In the genomic region with DNA sequence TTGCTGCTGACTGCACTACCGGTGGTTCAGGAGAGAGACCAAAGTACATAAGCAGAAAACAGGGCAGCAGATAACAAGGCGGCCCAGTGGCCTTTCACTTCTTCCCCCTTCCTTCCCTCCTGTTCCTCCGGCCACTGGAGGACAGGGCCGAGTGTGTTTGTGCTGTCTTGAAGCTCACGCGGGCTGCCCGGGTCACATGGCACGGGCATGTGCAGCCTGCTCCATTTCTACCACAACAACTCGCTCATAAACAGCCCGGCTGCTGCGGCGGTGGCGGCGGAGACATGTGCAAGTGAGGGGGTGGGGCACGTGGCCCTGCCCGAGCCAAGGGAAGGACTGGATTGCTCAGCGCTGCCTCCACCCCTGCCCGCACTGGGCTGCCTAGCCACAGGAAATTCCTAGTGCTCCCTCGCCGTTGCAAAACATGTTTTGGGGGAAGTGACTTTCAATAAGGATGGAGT, we compare ENCODE assay signal across 8 mouse cellular contexts. TPM values are rescaled to one million over a fixed set of nuclear protein-coding genes. Genes with fewer than 3 reads are reported as not detected.
DNase-seq lines count a peak whose midpoint lies in the region; ATAC-seq and TF ChIP-seq lines count a peak whose summit lies in the region.

No protein-coding gene starts in this region.

- H3K27ac ChIP-seq in ES-E14 (ENCODE audit: insufficient read depth, low read depth, low read length, poor library complexity, severe bottlenecking): peak overlapping the region; percentile 15; the same call in 1 of the 2 replicates
- H3K27ac ChIP-seq in lung, embryonic 14.5 days (ENCODE audit: low read depth): peak overlapping the region; percentile 98
- H3K27ac ChIP-seq in olfactory bulb, adult 2 months (ENCODE audit: insufficient read depth, low read depth, low read length): peak overlapping the region; percentile 99

- no peak for TF ChIP-seq CTCF in lung, embryonic 14.5 days (IDR thresholded peaks at IDR 0.05; ENCODE audit: low read depth)
- no peak for TF ChIP-seq CTCF in olfactory bulb, adult 2 months (IDR thresholded peaks at IDR 0.05; ENCODE audit: insufficient read depth, low read depth, low read length)

- DNase-seq in ES-E14 (ENCODE audit: low read depth, low spot score): no peak
- DNase-seq in cerebellum, adult 8-10 months: peak; percentile 95
- DNase-seq in layer of hippocampus, adult 9-10 months (ENCODE audit: low spot score): peak; percentile 93
- peak; percentile 91 for DNase-seq in lung, embryonic 14.5 days
- peak; percentile 81 for DNase-seq in thymus, postnatal 14 days

- H3K4me3 ChIP-seq in ES-E14 (ENCODE audit: insufficient read depth in 1 of 2, low read depth in 1 of 2, low read length in 2 of 2, poor library complexity in 1 of 2, severe bottlenecking in 1 of 2): peak overlapping the region; percentile 33 to 41; a peak in 3 of 4 replicates
- peak overlapping the region; percentile 28 for H3K4me3 ChIP-seq in lung, embryonic 14.5 days (ENCODE audit: low read depth, low read length)
- H3K4me3 ChIP-seq in olfactory bulb, adult 2 months (ENCODE audit: insufficient read depth, low read depth, low read length): peak overlapping the region; percentile 15

- peak; percentile 39 for ATAC-seq in frontal cortex, adult (ENCODE audit: low TSS enrichment)
- peak; percentile 57 to 78 for ATAC-seq in hematopoietic stem cell, adult 5-6 weeks (replicated peaks in 1 of 2; ENCODE audit: insufficient read depth in 1 of 2, low FRiP score in 2 of 2, low TSS enrichment in 1 of 2, low read depth in 1 of 2, poor library complexity in 2 of 2, severe bottlenecking in 2 of 2)
- peak; percentile 53 for ATAC-seq in lung, embryonic 14.5 days (ENCODE audit: insufficient read depth)

- H3K9me3 ChIP-seq in ES-E14 (ENCODE audit: control insufficient read depth, insufficient read depth, low read depth, low read length): no peaks in the 10 kb centered on the region
- no peaks in the 10 kb centered on the region for H3K9me3 ChIP-seq in lung, embryonic 14.5 days (ENCODE audit: low read depth, low read length)

- no peaks in the 10 kb centered on the region for H3K36me3 ChIP-seq in ES-E14 (ENCODE audit: control insufficient read depth, insufficient read depth, low read length, poor library complexity, severe bottlenecking)
- H3K36me3 ChIP-seq in lung, embryonic 14.5 days (ENCODE audit: insufficient read depth): no peaks in the 10 kb centered on the region

- peak; percentile 46 for TF ChIP-seq POLR2A in olfactory bulb, adult 2 months (IDR thresholded peaks at IDR 0.05; ENCODE audit: insufficient read depth, low read depth, low read length)

- peaks cover 10 to 33% of the 10 kb centered on the region in 2 experiments; a peak in 3 of 4 replicates for H3K4me1 ChIP-seq in ES-E14 (ENCODE audit: control insufficient read depth in 2 of 2, insufficient read depth in 2 of 2, low read length in 2 of 2, poor library complexity in 1 of 2)
- H3K4me1 ChIP-seq in lung, embryonic 14.5 days (ENCODE audit: insufficient read depth): peaks cover 45% of the 10 kb centered on the region
- peaks cover 50% of the 10 kb centered on the region for H3K4me1 ChIP-seq in olfactory bulb, adult 2 months (ENCODE audit: control insufficient read depth, insufficient read depth, low read length)

- H3K27me3 ChIP-seq in lung, embryonic 14.5 days (ENCODE audit: insufficient read depth, low read length): no peaks in the 10 kb centered on the region

- in situ Hi-C loops in ES-E14 (cut with MboI; ENCODE audit: low sequenced_read_pairs in 2 of 2, unreplicated experiment in 2 of 2): loop anchor here in 1 of 2 experiments (10.0 kb wide), 1 partner anchor 48 kb away; no protein-coding TSS in a partner anchor

- peak overlapping the region; percentile 71 for H3K9ac ChIP-seq in ES-E14 (ENCODE audit: insufficient read depth, low read depth, low read length, poor library complexity, severe bottlenecking)
- peak overlapping the region; percentile 44 for H3K9ac ChIP-seq in lung, embryonic 14.5 days

- WGBS in lung, embryonic 14.5 days: under 1% methylated on average over 20 of the region's 20 CpGs
- WGBS in olfactory bulb, adult 2 months: under 1% methylated on average over 20 of the region's 20 CpGs

- H3K4me2 ChIP-seq in lung, embryonic 14.5 days: peak overlapping the region; percentile 59

TF ChIP-seq in ES-E14, 5 proteins besides CTCF, POLR2A, EP300 and RAD21:
- no peak for TF ChIP-seq CHD2 (IDR thresholded peaks at IDR 0.05; ENCODE audit: low read depth, low read length)
- TF ChIP-seq ZC3H11A (IDR thresholded peaks at IDR 0.05; ENCODE audit: borderline replicate concordance, low read depth, low read length): no peak
- no peak for TF ChIP-seq MAFK (IDR thresholded peaks at IDR 0.05; ENCODE audit: insufficient read depth, low read depth, low read length)
- TF ChIP-seq ZNF384 (IDR thresholded peaks at IDR 0.05; ENCODE audit: low read depth, low read length): no peak
- TF ChIP-seq HCFC1 (IDR thresholded peaks at IDR 0.05; ENCODE audit: borderline replicate concordance, insufficient read depth, low read length): no peak

RNA-seq across cellular contexts. Expression of a gene that starts 8.1 kb away (rescaled TPM):
- total RNA-seq in ES-E14 (2012; rRNA removed): 2.9 and 3.3 TPM in 2 replicates
- total RNA-seq in hematopoietic stem cell, adult 5-6 weeks (2017): 0.81 and 1.8 TPM in 2 replicates
- polyA plus RNA-seq in lung, embryonic 14.5 days (2014; fragmentation: Nextera tagmentation; extraction: Ambion mirVana): 1.4 and 1.7 TPM in 2 replicates
- not detected in 2 replicates for polyA plus RNA-seq in olfactory bulb, adult 2 months (2012; ENCODE audit: insufficient read depth, insufficient read length, low replicate concordance, missing spikeins)

RNA-seq across cellular contexts. Expression of a gene that starts 12.1 kb away (rescaled TPM):
- 18.3 and 27.1 TPM in 2 replicates for total RNA-seq in ES-E14 (2012; rRNA removed)
- total RNA-seq in hematopoietic stem cell, adult 5-6 weeks (2017): 81.7 and 82.7 TPM in 2 replicates
- 16.2 and 16.3 TPM in 2 replicates for polyA plus RNA-seq in lung, embryonic 14.5 days (2014; fragmentation: Nextera tagmentation; extraction: Ambion mirVana)
- 206 and 252 TPM in 2 replicates for polyA plus RNA-seq in olfactory bulb, adult 2 months (2012; ENCODE audit: insufficient read depth, insufficient read length, low replicate concordance, missing spikeins)

RNA-seq across cellular contexts. Expression of a gene that starts 21.4 kb away (rescaled TPM):
- 11.7 and 14.6 TPM in 2 replicates for total RNA-seq in ES-E14 (2012; rRNA removed)
- 22.8 and 34.9 TPM in 2 replicates for total RNA-seq in hematopoietic stem cell, adult 5-6 weeks (2017)
- polyA plus RNA-seq in lung, embryonic 14.5 days (2014; fragmentation: Nextera tagmentation; extraction: Ambion mirVana): 41.0 and 42.8 TPM in 2 replicates
- polyA plus RNA-seq in olfactory bulb, adult 2 months (2012; ENCODE audit: insufficient read depth, insufficient read length, low replicate concordance, missing spikeins): not detected in 2 replicates

RNA-seq across cellular contexts. Expression of a gene that starts 42.8 kb away (rescaled TPM):
- 7.7 and 9.0 TPM in 2 replicates for total RNA-seq in ES-E14 (2012; rRNA removed)
- total RNA-seq in hematopoietic stem cell, adult 5-6 weeks (2017): 25.3 and 36.8 TPM in 2 replicates
- 46.8 and 47.1 TPM in 2 replicates for polyA plus RNA-seq in lung, embryonic 14.5 days (2014; fragmentation: Nextera tagmentation; extraction: Ambion mirVana)
- 251 and 495 TPM in 2 replicates for polyA plus RNA-seq in olfactory bulb, adult 2 months (2012; ENCODE audit: insufficient read depth, insufficient read length, low replicate concordance, missing spikeins)

RNA-seq across cellular contexts. Expression of a gene that starts 53.3 kb away (rescaled TPM):
- 0.98 and 1.4 TPM in 2 replicates for total RNA-seq in ES-E14 (2012; rRNA removed)
- total RNA-seq in hematopoietic stem cell, adult 5-6 weeks (2017): 0.40 and 0.75 TPM in 2 replicates
- polyA plus RNA-seq in lung, embryonic 14.5 days (2014; fragmentation: Nextera tagmentation; extraction: Ambion mirVana): 1.5 and 2.1 TPM in 2 replicates
- 182 TPM in 1 of 2 replicates, not detected in the other for polyA plus RNA-seq in olfactory bulb, adult 2 months (2012; ENCODE audit: insufficient read depth, insufficient read length, low replicate concordance, missing spikeins)

Comparison
In these comparisons a context has a peak if more than half of its experiments do, and no peak if none do; other contexts are left out.
1. H3K27ac ChIP-seq: peak in every context shown above with its lines; median percentile 99 in olfactory bulb, adult 2 months; 98 in lung, embryonic 14.5 days; 15 in ES-E14.